Mouse (Mus musculus): ENCODE data around the gene Wdr86.

Gene Wdr86

GRCm38 (mm10) chr5:24730986-24731385 lies 459 bp upstream of the Wdr86 start:
- DNase-seq: no peak

- DNase-seq: no peak
Observed at GRCm38 (mm10) chr5:24729797-24730487, 585 bp downstream of the Wdr86 start.

- peak; percentile 29 for DNase-seq
Observed at GRCm38 (mm10) chr5:24726901-24727836, 3.4 kb downstream of the Wdr86 start.

- no peak for DNase-seq
Observed at GRCm38 (mm10) chr5:24725897-24726296, 4.6 kb downstream of the Wdr86 start.

GRCm38 (mm10) chr5:24724805-24725204 lies 5.7 kb downstream of the Wdr86 start:
- DNase-seq: no peak

- DNase-seq: no peak
Observed at GRCm38 (mm10) chr5:24724270-24724634, 6.3 kb downstream of the Wdr86 start.

GRCm38 (mm10) chr5:24723527-24724269 lies 6.8 kb downstream of the Wdr86 start:
- no peak for DNase-seq

GRCm38 (mm10) chr5:24719852-24720251 lies 10.7 kb downstream of the Wdr86 start:
- DNase-seq: no peak

GRCm38 (mm10) chr5:24718076-24718475 lies 12.5 kb downstream of the Wdr86 start:
- no peak for DNase-seq

GRCm38 (mm10) chr5:24713987-24714386 lies 16.5 kb downstream of the Wdr86 start:
- DNase-seq: peak; percentile 52

- DNase-seq: no peak
Observed at GRCm38 (mm10) chr5:24713199-24713598, 17.3 kb downstream of the Wdr86 start.

GRCm38 (mm10) chr5:24711615-24712014 lies 18.9 kb downstream of the Wdr86 start:
- DNase-seq: no peak

- DNase-seq: no peak
Observed at GRCm38 (mm10) chr5:24709962-24710361, 20.6 kb downstream of the Wdr86 start.

- no peak for DNase-seq
Observed at GRCm38 (mm10) chr5:24704615-24705014, 25.9 kb downstream of the Wdr86 start.

- DNase-seq: peak; percentile 32
Observed at GRCm38 (mm10) chr5:24701271-24701670, 29.3 kb downstream of the Wdr86 start.

GRCm38 (mm10) chr5:24696704-24697103 lies 33.8 kb downstream of the Wdr86 start:
- peak; percentile 24 for DNase-seq

GRCm38 (mm10) chr5:24687696-24688095 lies 42.8 kb downstream of the Wdr86 start:
- peak; percentile 18 for DNase-seq

GRCm38 (mm10) chr5:24686671-24687420 lies 43.7 kb downstream of the Wdr86 start:
- peak; percentile 27 for DNase-seq

- peak; percentile 60 for DNase-seq
Observed at GRCm38 (mm10) chr5:24686176-24686575, 44.4 kb downstream of the Wdr86 start.

- DNase-seq: peak; percentile 99
Observed at GRCm38 (mm10) chr5:24685366-24686093, 45.0 kb downstream of the Wdr86 start, which contains the start of gene Nub1. Gene Nub1 (plus strand): TSS chr5:24685532.

- DNase-seq: peak; percentile 24
Observed at GRCm38 (mm10) chr5:24684578-24685365, 45.8 kb downstream of the Wdr86 start.
